Mouse (Mus musculus): ENCODE results near the gene Psmd2. TPM values are rescaled to one million over a fixed set of nuclear protein-coding genes. Genes with fewer than 3 reads are reported as not detected.
A peak's percentile ranks its signal among the peaks of the same experiment; 100 is the strongest.
"Not testable (repeated sequence)": the region's sequence is repeated elsewhere in the genome, so short reads cannot be mapped to it uniquely, and the experiment has no call there.

Psmd2 gene
- polyA plus RNA-seq, 2 experiments from 2014 or later = 152 to 157 TPM

DNA sequence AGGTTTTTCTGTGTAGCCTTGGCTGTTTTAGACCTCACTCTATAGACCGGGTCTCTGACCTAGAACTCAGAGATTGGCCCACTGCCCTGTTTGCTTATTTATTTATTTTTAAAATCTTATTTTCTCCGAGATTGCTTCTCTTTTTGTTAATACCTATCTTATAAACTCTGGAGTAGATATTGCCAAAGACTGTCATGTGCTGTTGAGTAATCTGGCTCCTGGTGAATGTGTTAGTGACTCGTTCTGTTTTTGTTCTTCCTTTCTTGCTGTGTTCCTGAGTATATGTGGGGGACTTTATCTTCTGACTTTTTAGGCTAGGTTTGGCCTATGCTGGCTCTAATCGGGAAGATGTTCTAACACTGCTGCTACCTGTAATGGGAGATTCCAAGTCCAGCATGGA, 6.2 kb downstream of the Psmd2 start:
- no peak for ATAC-seq

GRCm38 (mm10) chr16:20668013-20668412, 16.6 kb downstream of the Psmd2 start, which contains the start of gene Eif4g1:
TSS of gene Eif4g1 (plus strand) at chr16:20668313.
- ATAC-seq = not testable (repeated sequence)

DNA sequence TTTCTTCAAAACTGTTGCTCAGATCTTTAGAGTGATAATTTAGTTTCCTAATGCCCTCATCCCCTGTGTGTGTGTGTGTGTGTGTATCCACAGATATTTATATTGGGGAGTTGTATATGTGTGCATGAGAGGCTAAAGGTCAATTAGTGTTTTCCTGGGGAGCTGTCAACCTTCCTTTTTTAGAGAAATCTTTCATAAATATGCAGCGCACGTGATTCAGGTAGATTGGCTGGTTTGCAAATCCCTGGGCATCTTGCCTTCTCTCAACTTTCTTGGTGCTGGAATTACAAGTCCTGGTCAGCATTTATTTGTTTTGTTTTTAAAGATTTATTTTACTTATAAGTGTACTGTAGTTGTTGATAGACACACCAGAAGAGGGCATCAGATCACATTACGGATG, 18.8 kb downstream of the Psmd2 start:
- ATAC-seq = no peak

DNA sequence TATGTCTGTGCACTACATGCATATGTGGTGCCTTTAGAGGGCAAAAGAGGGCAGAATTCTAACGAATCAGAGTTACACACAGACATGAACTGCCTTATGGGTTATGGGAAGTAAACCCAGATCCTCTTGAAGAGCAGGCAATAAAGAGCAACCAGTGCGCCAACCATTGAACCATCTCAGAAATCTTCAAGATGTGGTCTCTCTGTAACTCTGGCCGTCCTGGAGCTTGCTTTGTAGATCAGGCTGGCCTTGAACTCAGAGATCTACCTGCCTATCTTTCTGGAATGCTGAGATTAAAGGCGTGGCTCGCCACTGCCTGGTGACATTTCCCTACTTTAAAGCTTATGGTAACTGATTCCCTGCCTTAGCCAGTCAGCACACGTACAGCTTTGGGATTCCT, 20.4 kb downstream of the Psmd2 start:
- no peak for ATAC-seq

- ATAC-seq = peak; percentile 92
These were observed 21.0 kb downstream of the Psmd2 start for GRCm38 (mm10) chr16:20672500-20672902.

DNA sequence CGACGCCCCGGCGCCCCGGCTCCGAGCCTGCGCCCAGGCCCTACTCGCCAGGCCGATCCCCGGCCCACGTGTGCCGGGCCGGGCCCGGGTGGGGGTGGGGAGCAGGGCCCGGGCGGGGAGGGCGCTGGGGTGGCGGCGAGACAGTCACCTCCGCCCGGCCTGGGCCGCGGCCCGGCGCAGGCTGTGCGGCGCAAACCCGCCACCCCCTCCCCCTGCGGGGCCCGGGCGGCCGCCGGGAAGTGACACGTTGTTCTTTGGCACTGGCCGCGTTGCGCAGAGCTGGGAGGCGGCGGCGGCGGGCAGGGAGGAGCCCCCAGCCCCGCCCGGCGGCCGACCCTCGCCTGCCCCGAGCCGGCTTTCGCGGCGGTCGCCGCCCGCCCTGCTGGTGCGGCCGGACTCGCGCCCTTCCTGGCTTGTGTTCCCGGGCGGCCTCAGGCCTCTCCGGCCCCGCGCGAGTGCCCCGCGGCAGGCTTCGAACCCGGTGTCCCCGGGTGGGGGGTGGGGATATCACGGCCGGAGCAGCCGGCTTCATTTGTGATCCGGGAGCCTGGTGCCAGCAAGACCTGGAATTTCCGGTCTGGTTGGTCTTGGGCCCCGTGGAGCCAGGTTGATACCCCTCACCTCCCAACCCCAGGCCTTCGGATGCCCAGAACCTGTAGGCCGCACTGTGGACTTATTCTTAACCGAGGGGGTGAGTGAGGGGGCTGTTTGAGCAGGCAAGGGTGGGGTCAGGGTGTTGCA, 21.7 kb downstream of the Psmd2 start:
- ATAC-seq = peak; percentile 31

- ATAC-seq = peak; percentile 17
These were observed 22.4 kb downstream of the Psmd2 start for GRCm38 (mm10) chr16:20673706-20674303.

DNA sequence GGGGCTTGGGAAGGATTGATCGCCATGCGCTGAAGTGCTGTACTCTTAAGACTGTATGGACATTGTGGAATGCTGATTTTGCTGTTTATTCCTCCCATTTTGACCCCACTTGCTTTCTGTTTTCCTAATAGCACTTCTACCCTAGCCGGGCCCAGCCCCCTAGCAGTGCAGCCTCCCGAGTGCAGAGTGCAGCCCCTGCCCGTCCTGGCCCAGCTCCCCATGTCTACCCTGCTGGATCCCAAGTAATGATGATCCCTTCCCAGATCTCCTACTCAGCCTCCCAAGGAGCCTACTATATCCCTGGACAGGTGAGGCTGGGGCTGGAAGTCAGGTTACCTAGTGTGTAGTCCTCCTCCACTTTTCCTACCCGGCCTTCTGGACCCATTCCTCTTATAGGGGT, 23.8 kb downstream of the Psmd2 start:
- ATAC-seq = no peak

- no peak for ATAC-seq
These were observed 25.2 kb downstream of the Psmd2 start for GRCm38 (mm10) chr16:20676702-20677101.

DNA sequence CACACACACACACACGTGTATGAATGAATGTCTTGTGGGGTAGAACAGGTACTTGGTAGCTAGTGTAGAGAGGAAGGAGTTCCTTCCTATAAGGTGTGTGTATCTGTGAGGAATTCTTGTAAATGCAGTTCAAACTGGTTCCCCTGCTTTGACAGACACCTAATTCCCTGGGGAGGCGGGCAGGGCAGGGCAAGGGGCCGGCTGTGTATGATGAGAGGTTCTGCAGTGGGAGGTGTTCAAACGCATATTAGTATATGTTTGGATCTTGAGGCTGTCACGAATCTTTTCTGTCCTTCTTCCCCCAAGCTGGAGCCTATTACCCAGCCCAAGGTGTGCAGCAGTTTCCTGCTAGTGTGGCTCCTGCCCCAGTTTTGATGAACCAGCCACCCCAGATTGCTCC, 25.9 kb downstream of the Psmd2 start:
- ATAC-seq = no peak

- ATAC-seq = no peak
These were observed 26.7 kb downstream of the Psmd2 start for GRCm38 (mm10) chr16:20677974-20678675.

DNA sequence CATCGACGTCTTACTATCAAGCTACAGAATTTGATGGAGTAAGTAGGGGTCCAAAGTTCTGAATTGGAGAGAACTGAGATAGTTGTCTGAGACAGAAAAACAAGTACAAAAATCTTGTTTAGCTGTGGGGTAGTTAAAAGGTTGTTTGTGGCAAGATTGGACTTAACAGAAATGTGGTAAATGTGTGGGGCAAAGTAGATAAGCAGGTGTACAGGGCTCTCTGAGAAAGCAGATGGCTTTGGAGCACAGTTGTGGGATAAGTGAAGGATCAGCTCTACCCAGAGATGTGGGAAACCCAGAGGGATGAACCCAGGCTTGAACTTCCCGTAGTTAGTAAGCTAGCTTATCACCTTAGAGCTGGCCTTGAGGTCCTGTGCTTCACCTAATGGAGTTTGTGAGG, 39.3 kb downstream of the Psmd2 start:
- no peak for ATAC-seq

DNA sequence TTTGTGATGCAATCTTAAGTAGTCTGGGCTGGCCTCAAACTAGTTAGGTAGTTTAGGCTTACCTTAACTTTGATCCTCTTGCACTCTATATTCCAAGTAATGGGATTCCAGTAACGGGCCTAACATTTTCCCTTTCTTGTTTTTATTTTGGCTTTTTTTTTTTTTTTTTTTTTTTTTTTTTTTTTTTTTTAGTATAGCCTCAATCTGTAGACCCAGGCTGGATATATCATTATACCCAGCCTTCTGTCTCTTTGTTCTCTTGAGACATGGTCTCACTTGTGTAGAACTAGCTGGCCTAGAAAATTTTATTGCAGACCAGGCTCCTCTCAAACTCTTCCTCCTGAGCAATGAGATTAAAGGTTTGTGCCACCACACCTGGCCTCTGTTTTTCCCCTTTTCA, 40.2 kb downstream of the Psmd2 start:
- no peak for ATAC-seq

DNA sequence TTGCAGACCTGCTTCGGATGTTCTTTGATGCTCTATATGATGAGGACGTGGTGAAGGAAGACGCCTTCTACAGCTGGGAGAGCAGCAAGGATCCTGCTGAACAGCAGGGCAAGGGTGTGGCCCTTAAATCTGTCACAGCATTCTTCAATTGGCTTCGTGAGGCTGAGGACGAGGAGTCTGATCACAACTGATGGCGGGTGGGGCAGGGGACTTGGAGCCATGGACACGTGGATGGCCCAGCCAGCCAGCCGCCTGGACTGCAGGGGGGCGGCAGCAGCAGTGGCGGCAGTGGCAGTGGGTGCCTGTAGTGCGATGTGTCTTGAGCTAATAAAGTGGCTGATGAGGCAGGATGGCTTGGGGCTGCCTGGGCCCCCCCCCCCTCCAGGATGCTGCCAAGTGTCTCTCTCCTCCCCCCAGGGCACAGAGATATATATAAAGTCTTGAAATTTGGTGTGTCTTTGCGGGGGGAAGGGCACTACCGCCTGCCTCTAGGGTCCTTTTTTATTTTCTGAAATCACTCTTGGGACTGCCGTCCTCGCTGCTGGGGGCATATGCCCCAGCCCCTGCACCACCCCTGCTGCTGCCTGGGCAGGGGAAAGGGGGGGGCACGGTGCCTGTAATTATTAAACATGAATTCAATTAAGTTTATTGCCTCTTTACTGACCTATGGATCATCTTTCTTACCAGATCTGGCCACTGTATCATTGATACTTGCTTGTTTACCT, 41.0 kb downstream of the Psmd2 start:
- no peak for ATAC-seq

DNA sequence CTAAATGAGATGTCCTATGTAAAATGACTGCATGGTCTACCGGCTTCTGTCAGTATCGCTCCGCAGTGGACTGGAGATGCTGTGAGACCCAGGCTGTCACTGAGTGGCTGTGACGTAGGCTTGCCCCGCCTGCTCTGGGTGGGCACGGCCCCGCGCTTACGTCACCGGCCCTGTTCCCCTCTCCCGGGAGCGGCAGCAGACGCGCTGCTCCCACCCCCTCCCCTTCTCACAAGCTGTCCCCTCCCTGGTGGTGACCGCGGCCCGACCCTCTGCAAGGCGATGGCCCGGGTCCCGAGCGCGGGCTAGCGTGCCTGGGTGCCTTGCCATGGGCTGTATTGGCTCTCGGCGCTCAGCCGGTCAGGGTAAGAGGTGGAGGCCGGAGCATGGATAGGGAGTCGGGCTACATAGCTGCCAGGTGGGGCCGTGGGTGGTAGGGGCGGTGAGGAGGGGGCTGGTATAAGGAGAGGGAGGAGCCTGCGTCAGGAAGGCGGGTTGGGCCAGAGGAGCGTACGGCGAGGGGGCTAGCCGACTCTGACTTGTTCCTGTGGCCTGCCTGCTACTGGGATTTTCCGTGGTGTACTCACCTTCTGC, 41.8 kb downstream of the Psmd2 start, which contains the start of gene Fam131a:
Gene Fam131a (plus strand): TSS at position 131 of the 591 bp plus-strand sequence.
- ATAC-seq = peak; percentile 80

GRCm38 (mm10) chr16:20694781-20695180, 43.3 kb downstream of the Psmd2 start:
- no peak for ATAC-seq

- peak; percentile 4 for ATAC-seq
These were observed 44.3 kb downstream of the Psmd2 start for GRCm38 (mm10) chr16:20695622-20696323.

DNA sequence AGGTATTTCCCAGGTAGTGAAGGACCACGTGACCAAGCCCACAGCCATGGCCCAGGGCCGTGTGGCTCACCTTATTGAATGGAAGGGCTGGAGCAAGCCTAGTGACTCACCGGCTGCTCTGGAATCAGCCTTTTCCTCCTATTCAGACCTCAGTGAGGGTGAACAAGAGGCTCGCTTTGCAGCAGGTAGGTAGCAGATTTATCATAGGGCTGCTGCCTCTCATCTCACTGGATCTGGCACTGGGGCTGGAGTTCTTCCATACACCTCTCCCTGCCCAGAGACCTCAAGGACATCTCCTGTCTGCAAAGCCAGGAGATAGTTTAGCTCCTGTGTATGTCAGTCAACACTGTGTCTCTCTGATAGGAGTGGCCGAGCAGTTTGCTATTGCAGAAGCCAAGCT, 47.8 kb downstream of the Psmd2 start:
- no peak for ATAC-seq

- ATAC-seq = no peak
These were observed 48.6 kb downstream of the Psmd2 start for GRCm38 (mm10) chr16:20700036-20700435.

DNA sequence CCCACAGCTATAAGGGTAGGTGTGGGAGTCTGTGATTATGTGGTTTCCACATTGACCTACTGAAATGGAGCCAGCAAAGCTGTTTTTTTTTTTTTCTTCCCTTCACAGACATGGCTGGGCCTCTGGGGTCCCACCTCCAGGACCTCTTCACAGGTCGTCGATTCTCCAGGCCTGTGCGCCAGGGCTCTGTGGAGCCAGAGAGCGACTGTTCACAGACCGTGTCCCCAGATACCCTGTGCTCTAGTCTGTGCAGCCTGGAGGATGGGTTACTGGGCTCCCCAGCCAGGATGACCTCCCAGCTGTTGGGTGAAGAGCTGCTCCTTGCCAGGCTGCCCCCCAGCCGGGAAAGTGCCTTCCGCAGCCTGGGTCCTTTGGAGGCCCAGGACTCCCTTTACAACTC, 49.9 kb downstream of the Psmd2 start:
- no peak for ATAC-seq

DNA sequence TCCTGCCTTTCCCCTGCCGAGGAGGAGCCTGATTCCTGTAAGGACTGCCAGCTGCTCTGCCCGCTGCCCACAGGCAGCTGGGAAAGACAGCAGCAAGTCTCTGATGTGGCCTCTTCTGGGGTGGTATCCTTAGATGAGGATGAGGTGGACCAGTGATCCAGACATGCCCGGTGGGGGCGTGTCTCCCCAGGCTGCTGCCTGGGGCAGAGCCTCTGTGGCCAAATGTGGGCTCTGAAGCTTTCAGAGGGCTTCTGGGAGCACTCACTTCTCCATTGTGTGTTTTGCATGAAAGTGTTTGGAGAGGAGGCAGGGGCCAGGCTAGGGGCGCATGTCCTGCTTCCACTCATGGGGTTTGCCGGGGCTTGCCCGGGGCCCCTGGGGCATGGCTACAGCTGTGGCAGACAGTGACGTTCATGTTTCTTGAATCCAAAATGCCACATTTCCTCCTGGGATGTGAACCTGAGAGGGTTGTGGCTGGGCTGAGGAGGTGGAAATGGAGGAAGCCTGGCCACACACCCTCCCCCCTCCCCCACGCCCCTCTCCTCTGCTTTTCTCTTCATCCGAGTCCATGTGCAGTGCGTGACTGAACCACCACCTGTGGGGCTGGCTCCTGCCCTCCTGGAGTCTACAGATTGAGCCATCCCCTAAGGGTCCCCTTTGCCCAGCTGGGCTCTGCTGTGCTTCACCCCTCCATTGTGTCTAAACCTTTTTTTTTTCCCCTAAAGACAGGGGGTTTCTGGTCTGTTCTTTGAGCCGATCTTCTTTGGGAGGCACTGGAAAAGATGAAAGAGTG, 50.5 kb downstream of the Psmd2 start:
- ATAC-seq = no peak
